Comparison of ENCODE assay signal across 10 mouse cellular contexts in the genomic region with DNA sequence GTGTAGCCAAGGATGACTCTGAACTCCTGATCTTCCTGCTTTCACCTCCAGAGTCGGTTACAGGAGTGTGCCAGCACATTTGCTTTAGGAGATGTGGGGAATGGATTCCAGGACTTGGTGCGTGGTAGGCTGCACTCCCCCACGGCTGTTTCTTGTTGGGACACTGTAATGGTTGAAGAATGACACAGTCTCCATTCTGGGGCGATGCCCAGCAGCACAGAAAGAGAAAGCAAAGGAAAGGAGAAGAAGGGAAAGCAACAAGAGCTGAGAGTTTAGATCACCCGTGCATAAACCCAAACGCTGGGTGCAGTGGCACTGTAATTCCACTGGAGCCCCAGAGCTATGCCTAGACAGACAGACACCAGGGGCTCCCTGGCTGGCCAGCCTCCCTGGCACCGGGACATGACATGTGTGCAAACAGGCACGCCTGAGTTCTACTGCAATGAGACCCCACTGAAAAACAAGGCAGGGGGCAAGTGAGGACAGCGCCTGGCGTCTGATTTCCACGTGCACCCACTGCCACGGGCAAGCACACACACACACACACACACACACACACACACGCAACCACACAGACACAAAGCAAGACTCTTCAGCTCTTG.
A peak's percentile ranks its signal among the peaks of the same experiment; 100 is the strongest.
DNase-seq lines count a peak whose midpoint lies in the region; ATAC-seq and TF ChIP-seq lines count a peak whose summit lies in the region.
"Had no signal": no experiment of that assay in that cellular context is flagged by ENCODE, and none has a peak within 500 bp of the region (broad histone marks: within the 10 kb centered on the region; RNA-seq: fewer than 3 reads in every experiment).

No protein-coding gene starts in this region.

- H3K36me3 ChIP-seq in heart, embryonic 12.5 days, result no peaks in the 10 kb centered on the region
- no peaks in the 10 kb centered on the region for H3K36me3 ChIP-seq in lung, embryonic 14.5 days (ENCODE audit: insufficient read depth)
- H3K36me3 ChIP-seq in embryonic facial prominence, embryonic 14.5 days (ENCODE audit: control insufficient read depth, insufficient read depth, low read length), result no peaks in the 10 kb centered on the region
- no peaks in the 10 kb centered on the region; the same call in 1 of the 2 replicates for H3K36me3 ChIP-seq in midbrain, embryonic 16.5 days (ENCODE audit: control insufficient read depth, insufficient read depth, low read length)
- H3K36me3 ChIP-seq: liver, embryonic 13.5 days had no signal

- H3K9ac ChIP-seq in heart, embryonic 12.5 days, result no peak overlapping the region
- H3K9ac ChIP-seq in lung, embryonic 14.5 days, result no peak overlapping the region
- H3K9ac ChIP-seq in embryonic facial prominence, embryonic 14.5 days (ENCODE audit: low read depth, low read length), result no peak overlapping the region
- H3K9ac ChIP-seq in midbrain, embryonic 16.5 days (ENCODE audit: low read depth, low read length), result no peak overlapping the region
- H3K9ac ChIP-seq: liver, embryonic 13.5 days had no signal

- DNase-seq in heart, postnatal 14 days, result no peak
- no peak for DNase-seq in lung, embryonic 14.5 days
- DNase-seq in lung, postnatal 14 days, result no peak
- no peak for DNase-seq in embryonic facial prominence, embryonic 14.5 days (ENCODE audit: low spot score)
- DNase-seq in adrenal gland, postnatal 14 days, result no peak
- DNase-seq in adrenal gland, postnatal 25 days, result no peak
- DNase-seq: cerebellum, adult 18-20 months; liver, embryonic 13.5 days had no signal

- no peak overlapping the region for H3K4me3 ChIP-seq in heart, embryonic 12.5 days
- no peak overlapping the region for H3K4me3 ChIP-seq in lung, embryonic 14.5 days (ENCODE audit: low read depth, low read length)
- no peak overlapping the region for H3K4me3 ChIP-seq in embryonic facial prominence, embryonic 14.5 days (ENCODE audit: low read depth, low read length)
- no peak overlapping the region for H3K4me3 ChIP-seq in midbrain, embryonic 16.5 days (ENCODE audit: low read depth, low read length)
- H3K4me3 ChIP-seq: liver, embryonic 13.5 days had no signal

- H3K9me3 ChIP-seq in heart, embryonic 12.5 days (replicated peaks), result no peaks in the 10 kb centered on the region
- H3K9me3 ChIP-seq in lung, embryonic 14.5 days (ENCODE audit: low read depth, low read length), result no peaks in the 10 kb centered on the region
- H3K9me3 ChIP-seq in embryonic facial prominence, embryonic 14.5 days (ENCODE audit: control insufficient read depth, low read length), result no peaks in the 10 kb centered on the region
- H3K9me3 ChIP-seq in midbrain, embryonic 16.5 days (replicated peaks; ENCODE audit: control insufficient read depth, low read length, poor library complexity, severe bottlenecking), result no peaks in the 10 kb centered on the region
- H3K9me3 ChIP-seq: liver, embryonic 13.5 days had no signal

- intact Hi-C loops in heart, postnatal 14 days (cut with DNase I), result no loop called here

- peaks cover 45% of the 10 kb centered on the region for H3K4me1 ChIP-seq in heart, embryonic 12.5 days (replicated peaks)
- H3K4me1 ChIP-seq in lung, embryonic 14.5 days (ENCODE audit: insufficient read depth), result peaks cover 34% of the 10 kb centered on the region
- peaks cover 42% of the 10 kb centered on the region for H3K4me1 ChIP-seq in embryonic facial prominence, embryonic 14.5 days (ENCODE audit: control insufficient read depth, insufficient read depth, low read length)
- peaks cover 39% of the 10 kb centered on the region for H3K4me1 ChIP-seq in midbrain, embryonic 16.5 days (ENCODE audit: control insufficient read depth, insufficient read depth, low read length)

- WGBS in heart, embryonic 12.5 days, result 63% methylated on average over 13 of the region's 13 CpGs
- 47% methylated on average over 13 of the region's 13 CpGs for WGBS in lung, embryonic 14.5 days
- WGBS in embryonic facial prominence, embryonic 14.5 days, result 60% methylated on average over 12 of the region's 13 CpGs
- WGBS in midbrain, embryonic 16.5 days, result 70% methylated on average over 13 of the region's 13 CpGs

- TF ChIP-seq CTCF in lung, embryonic 14.5 days (IDR thresholded peaks at IDR 0.05; ENCODE audit: low read depth), result peak; percentile 24; the same call in 1 of the 2 replicates

- H3K27me3 ChIP-seq in heart, embryonic 12.5 days (replicated peaks), result peaks cover 12% of the 10 kb centered on the region; the same call in 1 of the 2 replicates
- no peaks in the 10 kb centered on the region for H3K27me3 ChIP-seq in lung, embryonic 14.5 days (ENCODE audit: insufficient read depth, low read length)
- no peaks in the 10 kb centered on the region for H3K27me3 ChIP-seq in embryonic facial prominence, embryonic 14.5 days (replicated peaks; ENCODE audit: control insufficient read depth, insufficient read depth, low read length)
- H3K27me3 ChIP-seq in midbrain, embryonic 16.5 days (ENCODE audit: control insufficient read depth, insufficient read depth, low read depth, low read length), result no peaks in the 10 kb centered on the region
- H3K27me3 ChIP-seq: liver, embryonic 13.5 days had no signal

- ATAC-seq in heart, embryonic 12.5 days (ENCODE audit: insufficient number of reproducible peaks, low FRiP score), result no peak
- ATAC-seq in lung, embryonic 14.5 days (ENCODE audit: insufficient read depth), result peak; percentile 40; the same call in 1 of the 2 replicates
- no peak for ATAC-seq in embryonic facial prominence, embryonic 14.5 days (ENCODE audit: low read depth)
- no peak for ATAC-seq in midbrain, embryonic 16.5 days

- H3K4me2 ChIP-seq in heart, embryonic 12.5 days, result no peak overlapping the region
- no peak overlapping the region for H3K4me2 ChIP-seq in lung, embryonic 14.5 days
- H3K4me2 ChIP-seq in embryonic facial prominence, embryonic 14.5 days (ENCODE audit: low read depth, low read length), result no peak overlapping the region
- H3K4me2 ChIP-seq in midbrain, embryonic 16.5 days (ENCODE audit: low read length), result no peak overlapping the region
- H3K4me2 ChIP-seq: liver, embryonic 13.5 days had no signal

- peak overlapping the region; percentile 23; the same call in 1 of the 2 replicates for H3K27ac ChIP-seq in heart, embryonic 12.5 days (ENCODE audit: poor library complexity, severe bottlenecking)
- H3K27ac ChIP-seq in lung, embryonic 14.5 days (ENCODE audit: low read depth), result peak overlapping the region; percentile 81; the same call in 1 of the 2 replicates
- 0 out of 2 replicates have a peak overlapping the region, but pooled peaks have one; percentile 24 for H3K27ac ChIP-seq in embryonic facial prominence, embryonic 14.5 days (replicated peaks; ENCODE audit: low read depth, low read length)
- H3K27ac ChIP-seq in midbrain, embryonic 16.5 days (ENCODE audit: low read length), result peak overlapping the region; percentile 50
- H3K27ac ChIP-seq: liver, embryonic 13.5 days had no signal

Comparison
In these comparisons a context has a peak if more than half of its experiments do, and no peak if none do; other contexts are left out.
1. H3K27ac ChIP-seq: peak in every context shown above with its lines; median percentile 81 in lung, embryonic 14.5 days; 50 in midbrain, embryonic 16.5 days; 24 in embryonic facial prominence, embryonic 14.5 days; 23 in heart, embryonic 12.5 days.